Mouse (Mus musculus): ENCODE measurements at regions not wholly inside any gene's neighbourhood (a gene's known extent, or its start where the extent isn't known, plus 50 kb on each side); places are given as distances from the start of the nearest gene placed in this dataset.

DNA sequence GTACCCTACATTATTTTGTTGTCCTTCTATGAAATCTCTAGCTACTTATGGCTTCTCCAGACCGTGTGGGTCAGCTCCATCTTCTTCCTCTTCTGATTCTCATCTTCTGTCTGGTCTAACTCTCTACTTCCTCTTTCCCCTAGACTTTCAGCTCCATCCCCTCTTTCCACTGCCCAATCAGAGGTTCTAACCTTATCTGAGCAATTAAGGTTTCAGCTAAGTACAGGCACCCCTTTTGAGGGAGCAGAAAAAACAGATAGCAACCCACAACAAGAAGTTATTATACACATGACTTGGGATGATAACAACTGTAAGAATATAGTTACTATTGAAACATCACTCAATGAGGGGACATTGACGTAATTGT, 136.8 kb upstream of the Meis1 start:
- WGBS: 86% methylated on average over 2 of the region's 2 CpGs
- Histone ChIP-seq H3K9me3 (replicated peaks) (no peaks in the 10 kb centered on the region), H3K36me3 (no peaks in the 10 kb centered on the region), H3K4me1 (peaks cover 4% of the 10 kb centered on the region), H3K27me3 (ENCODE audit: low read depth, poor library complexity, severe bottlenecking) (no peaks in the 10 kb centered on the region), H3K4me3 (no peak overlapping the region), H3K27ac (replicated peaks) (no peak overlapping the region)
- no peak for DNase-seq (ENCODE audit: low spot score)

DNA sequence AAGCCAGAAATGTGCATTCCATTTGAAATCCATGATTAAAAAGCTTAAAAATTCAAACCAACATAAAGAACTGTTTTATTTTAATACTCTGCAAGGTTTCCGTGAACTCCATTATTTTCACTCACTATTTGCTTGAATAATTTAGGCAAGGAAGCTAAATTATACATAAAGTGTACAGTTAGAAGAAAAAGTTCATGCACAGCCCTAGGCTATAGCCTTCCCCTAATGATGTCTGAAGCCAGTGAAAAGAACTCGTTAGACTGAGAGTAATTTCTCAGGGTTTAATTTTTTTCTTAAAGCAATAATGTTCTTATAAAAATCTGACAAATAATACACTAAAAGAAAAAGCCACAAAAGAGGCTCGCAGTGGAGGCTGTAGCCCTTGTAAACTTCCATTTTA, 141.4 kb upstream of the Meis1 start:
- Histone ChIP-seq H3K4me3 (no peak overlapping the region), H3K36me3 (no peaks in the 10 kb centered on the region), H3K9me3 (replicated peaks) (no peaks in the 10 kb centered on the region), H3K4me1 (peaks cover 4% of the 10 kb centered on the region), H3K27me3 (ENCODE audit: low read depth, poor library complexity, severe bottlenecking) (no peaks in the 10 kb centered on the region), H3K27ac (replicated peaks) (no peak overlapping the region)
- no peak for DNase-seq (ENCODE audit: low spot score)
- 70% methylated on average over 3 of the region's 3 CpGs for WGBS

DNA sequence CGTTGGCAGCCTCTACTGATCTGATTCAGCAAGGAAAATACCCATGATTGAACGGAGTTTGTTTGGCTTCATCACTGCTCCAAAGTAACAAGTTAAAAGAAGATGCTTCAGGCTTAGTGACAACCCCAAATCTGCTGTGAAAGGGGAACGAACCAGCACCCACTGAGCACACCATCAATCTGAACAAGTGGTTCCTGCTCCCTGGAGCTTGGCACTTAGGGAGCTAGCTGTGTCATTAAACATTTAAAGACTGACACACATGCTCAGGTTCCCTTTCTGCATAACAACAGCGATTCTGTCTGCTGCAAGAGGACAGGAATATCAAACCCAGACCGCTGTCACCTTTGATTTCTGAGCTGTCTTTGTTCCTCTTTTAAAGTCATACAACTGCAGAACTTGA, 141.9 kb upstream of the Meis1 start:
- no peak overlapping the region for H3K27ac ChIP-seq (replicated peaks)
- 50% methylated on average over 5 of the region's 5 CpGs for WGBS
- no peaks in the 10 kb centered on the region for H3K36me3 ChIP-seq
- no peaks in the 10 kb centered on the region for H3K9me3 ChIP-seq (replicated peaks)
- peaks cover 4% of the 10 kb centered on the region for H3K4me1 ChIP-seq
- DNase-seq (ENCODE audit: low spot score): no peak
- no peak overlapping the region for H3K4me3 ChIP-seq
- H3K27me3 ChIP-seq (ENCODE audit: low read depth, poor library complexity, severe bottlenecking): no peaks in the 10 kb centered on the region

DNA sequence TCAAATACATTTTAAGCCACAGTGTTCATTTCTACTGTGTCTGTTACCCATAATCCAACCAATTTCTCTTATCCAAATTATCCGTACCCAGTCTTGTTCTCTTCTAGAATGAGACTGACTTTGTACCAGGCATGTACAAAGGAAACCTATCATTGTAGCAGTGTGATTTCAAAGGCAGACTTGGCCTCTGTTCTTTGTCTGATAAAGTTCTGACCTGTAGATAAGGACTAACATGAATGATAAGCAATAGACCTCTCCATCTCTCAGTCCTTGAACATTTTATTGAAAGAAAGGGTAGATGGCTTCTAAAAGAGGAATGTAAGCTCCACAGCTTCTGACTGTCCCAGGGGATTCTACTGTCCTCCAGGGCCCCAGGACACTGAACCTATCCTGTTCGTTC, 152.2 kb upstream of the Meis1 start:
- WGBS: 94% methylated on average over 2 of the region's 2 CpGs
- Histone ChIP-seq H3K4me1 (peaks cover 6% of the 10 kb centered on the region), H3K36me3 (no peaks in the 10 kb centered on the region), H3K4me3 (no peak overlapping the region), H3K9me3 (replicated peaks) (no peaks in the 10 kb centered on the region), H3K27ac (replicated peaks) (no peak overlapping the region), H3K27me3 (ENCODE audit: low read depth, poor library complexity, severe bottlenecking) (no peaks in the 10 kb centered on the region)
- no peak for DNase-seq (ENCODE audit: low spot score)

DNA sequence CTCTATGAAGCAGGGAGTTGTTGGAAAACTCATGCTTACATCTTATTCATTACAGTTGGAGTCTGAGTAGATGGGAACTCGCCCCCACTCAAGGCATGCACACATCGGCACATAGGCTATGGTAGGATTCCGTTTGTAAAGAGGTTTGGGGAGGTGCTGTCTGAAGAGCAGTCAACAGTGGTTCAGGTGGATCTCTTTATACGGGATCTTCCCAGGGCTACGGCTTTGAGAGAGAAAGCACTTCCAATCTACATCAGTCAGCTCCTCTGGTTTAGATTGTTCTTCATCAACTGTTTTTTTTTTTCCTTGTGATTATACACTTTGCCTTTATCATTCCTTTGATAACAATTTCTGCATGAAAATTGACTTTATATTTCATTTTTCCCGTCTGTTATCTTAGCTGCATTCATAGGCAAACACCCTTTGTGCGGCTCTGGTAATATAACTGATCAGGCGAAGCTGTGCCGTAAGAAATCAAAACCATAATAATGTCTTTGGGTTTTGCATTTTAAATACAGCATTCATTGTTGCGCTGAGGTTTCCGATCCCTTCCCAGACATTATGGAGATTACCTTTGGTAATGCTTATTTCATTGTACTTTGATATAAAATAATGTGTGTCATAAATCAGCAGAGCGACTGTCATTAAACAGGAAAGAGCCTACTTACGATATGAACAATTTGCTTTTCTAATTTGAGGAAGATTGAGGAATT, 155.7 kb upstream of the Meis1 start:
- H3K36me3 ChIP-seq: no peaks in the 10 kb centered on the region
- no peak overlapping the region for H3K27ac ChIP-seq (replicated peaks)
- H3K4me1 ChIP-seq: peaks cover 6% of the 10 kb centered on the region
- DNase-seq (ENCODE audit: low spot score): no peak
- WGBS: 92% methylated on average over 13 of the region's 13 CpGs
- no peaks in the 10 kb centered on the region for H3K9me3 ChIP-seq (replicated peaks)
- H3K27me3 ChIP-seq (ENCODE audit: low read depth, poor library complexity, severe bottlenecking): no peaks in the 10 kb centered on the region
- H3K4me3 ChIP-seq: no peak overlapping the region

DNA sequence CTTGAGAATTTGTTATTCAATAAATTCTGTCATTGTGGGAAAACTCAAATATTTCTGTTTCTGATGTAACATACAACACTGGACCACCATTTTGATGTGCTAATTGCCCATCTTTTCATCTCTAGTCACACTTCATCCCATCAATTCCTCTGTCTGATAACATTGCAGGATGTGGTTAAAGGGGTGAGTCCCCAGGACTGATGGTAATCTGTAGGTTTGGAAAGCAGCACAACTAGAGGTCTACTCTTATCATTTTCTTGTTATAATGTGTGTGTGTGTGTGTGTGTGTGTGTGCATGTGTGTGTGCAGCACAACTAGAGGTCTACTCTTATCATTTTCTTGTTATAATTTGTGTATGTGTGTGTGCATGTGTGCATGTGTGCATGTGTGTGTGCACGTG, 160.5 kb upstream of the Meis1 start:
- Histone ChIP-seq H3K4me1 (no peaks in the 10 kb centered on the region), H3K9me3 (replicated peaks) (no peaks in the 10 kb centered on the region), H3K27ac (replicated peaks) (no peak overlapping the region), H3K27me3 (ENCODE audit: low read depth, poor library complexity, severe bottlenecking) (no peaks in the 10 kb centered on the region), H3K36me3 (no peaks in the 10 kb centered on the region), H3K4me3 (no peak overlapping the region)
- no peak for DNase-seq (ENCODE audit: low spot score)
- 96% methylated on average over 1 of the region's 1 CpGs for WGBS

DNA sequence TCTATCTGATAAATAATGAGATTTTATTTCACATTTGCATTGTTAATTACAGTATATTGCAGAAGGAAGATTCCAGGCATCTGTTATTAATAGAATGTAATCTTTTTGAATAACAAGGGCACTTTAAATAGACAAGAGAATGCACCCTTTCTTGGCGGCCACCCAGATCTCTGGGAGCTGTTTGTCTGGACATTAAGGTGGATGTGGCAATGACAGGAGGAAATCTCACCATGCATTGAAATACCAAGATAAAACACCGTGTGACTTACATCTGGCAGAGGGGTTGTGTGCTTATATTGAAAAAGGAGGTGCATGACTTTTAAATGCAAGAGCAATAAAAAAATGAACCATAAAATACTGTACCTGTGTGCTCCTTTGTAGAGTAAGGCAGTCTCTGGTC, 171.0 kb upstream of the Meis1 start:
- Histone ChIP-seq H3K4me1 (peaks cover 18% of the 10 kb centered on the region), H3K27me3 (ENCODE audit: low read depth, poor library complexity, severe bottlenecking) (no peaks in the 10 kb centered on the region), H3K36me3 (no peaks in the 10 kb centered on the region), H3K9me3 (replicated peaks) (no peaks in the 10 kb centered on the region), H3K27ac (replicated peaks) (no peak overlapping the region), H3K4me3 (no peak overlapping the region)
- DNase-seq (ENCODE audit: low spot score): no peak
- WGBS: 78% methylated on average over 2 of the region's 2 CpGs

DNA sequence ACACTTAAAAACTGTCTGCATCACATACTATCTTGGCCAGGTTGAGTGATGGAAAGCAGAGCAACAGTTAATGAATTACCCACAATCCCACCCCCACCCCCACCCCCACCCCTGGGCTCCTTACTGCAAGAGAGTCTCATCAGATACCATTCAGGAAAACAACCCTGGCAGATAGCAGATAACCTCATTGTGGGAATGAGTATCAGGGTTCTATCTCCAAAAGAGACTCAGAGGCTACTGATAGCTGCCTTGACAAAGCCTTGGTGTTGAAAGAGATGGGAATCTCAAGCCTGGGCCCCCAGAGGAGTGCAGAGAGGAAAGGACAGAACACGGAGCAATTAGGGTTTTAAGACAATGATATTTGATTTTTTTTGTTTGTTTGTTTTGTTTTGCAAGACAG, 175.7 kb upstream of the Meis1 start:
- no peak overlapping the region for H3K27ac ChIP-seq (replicated peaks)
- H3K4me3 ChIP-seq: no peak overlapping the region
- H3K27me3 ChIP-seq (ENCODE audit: low read depth, poor library complexity, severe bottlenecking): no peaks in the 10 kb centered on the region
- no peaks in the 10 kb centered on the region for H3K36me3 ChIP-seq
- no peak for DNase-seq (ENCODE audit: low spot score)
- peaks cover 21% of the 10 kb centered on the region for H3K4me1 ChIP-seq
- no peaks in the 10 kb centered on the region for H3K9me3 ChIP-seq (replicated peaks)
- 61% methylated on average over 1 of the region's 1 CpGs for WGBS

DNA sequence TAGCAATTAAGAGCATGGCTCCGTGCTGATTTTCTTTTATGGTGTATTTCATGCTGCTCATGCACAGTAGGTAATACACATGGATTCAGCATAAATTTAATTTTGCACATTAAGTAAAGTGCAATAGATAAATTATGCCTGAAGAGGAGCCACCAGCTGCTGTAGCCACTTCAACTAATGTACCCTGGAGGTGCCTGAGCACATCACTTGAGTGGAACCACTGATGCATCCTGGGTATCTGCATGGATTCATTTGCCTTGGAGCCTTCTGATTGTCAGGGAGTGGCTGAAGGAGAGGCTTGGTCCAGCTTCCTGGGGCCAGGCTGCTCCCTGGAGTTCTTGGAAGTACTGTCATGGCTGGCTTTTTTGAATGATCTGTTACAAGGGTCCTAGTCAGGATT, 179.0 kb upstream of the Meis1 start:
- Histone ChIP-seq H3K27me3 (ENCODE audit: low read depth, poor library complexity, severe bottlenecking) (no peaks in the 10 kb centered on the region), H3K4me3 (no peak overlapping the region), H3K36me3 (no peaks in the 10 kb centered on the region), H3K9me3 (replicated peaks) (no peaks in the 10 kb centered on the region), H3K27ac (replicated peaks) (no peak overlapping the region), H3K4me1 (peaks cover 26% of the 10 kb centered on the region)
- 92% methylated on average over 1 of the region's 1 CpGs for WGBS
- no peak for DNase-seq (ENCODE audit: low spot score)

DNA sequence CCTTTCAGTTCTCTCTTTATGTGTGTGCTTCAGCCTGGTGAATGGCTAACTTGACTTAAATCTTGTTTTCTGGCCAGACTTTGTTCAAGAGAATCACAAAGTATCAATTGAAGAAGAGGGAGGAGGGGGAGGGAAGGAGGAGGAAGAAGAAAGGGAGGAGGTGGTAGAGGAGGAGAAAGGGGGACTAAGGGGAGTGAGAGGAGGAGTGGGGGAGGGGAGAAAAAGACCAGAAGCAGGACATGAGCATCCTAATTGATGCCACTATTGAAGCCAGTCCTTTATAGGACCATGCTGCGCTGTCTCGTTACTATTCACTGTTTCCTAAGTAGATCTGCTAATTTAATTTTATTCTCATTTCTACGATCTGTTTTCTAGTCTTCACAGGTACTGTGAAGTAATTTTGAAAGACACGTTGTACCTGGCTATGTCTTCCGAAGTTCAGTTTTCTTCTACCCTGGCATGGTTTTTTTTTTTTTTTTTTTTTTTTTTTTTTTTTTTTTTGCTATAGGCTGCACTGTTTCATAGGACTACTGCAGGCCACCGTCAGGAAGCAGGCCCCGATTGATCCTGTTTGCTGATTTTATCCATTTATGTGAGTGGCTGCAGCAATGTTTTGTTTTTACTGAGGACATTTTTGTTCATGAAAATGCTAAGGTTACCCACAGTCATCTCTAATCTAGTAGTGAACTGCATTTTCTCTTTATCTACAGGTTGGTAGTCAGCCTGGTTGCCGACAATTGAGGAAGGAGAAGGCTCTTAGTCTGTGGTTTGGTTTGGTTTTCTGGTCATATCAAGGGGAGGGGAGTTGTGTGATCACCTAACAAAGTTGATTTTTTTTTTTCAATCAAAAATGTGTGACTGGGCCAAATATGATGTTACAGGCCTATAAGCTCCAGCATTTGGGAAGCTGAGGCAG, 184.1 kb upstream of the Meis1 start:
- H3K4me1 ChIP-seq: peaks cover 39% of the 10 kb centered on the region
- no peaks in the 10 kb centered on the region for H3K36me3 ChIP-seq
- WGBS: 27% methylated on average over 8 of the region's 8 CpGs
- no peaks in the 10 kb centered on the region for H3K27me3 ChIP-seq (ENCODE audit: low read depth, poor library complexity, severe bottlenecking)
- peak overlapping the region; percentile 65 for H3K27ac ChIP-seq (replicated peaks)
- no peak overlapping the region for H3K4me3 ChIP-seq
- no peaks in the 10 kb centered on the region for H3K9me3 ChIP-seq (replicated peaks)
- DNase-seq (ENCODE audit: low spot score): peak; percentile 42

DNA sequence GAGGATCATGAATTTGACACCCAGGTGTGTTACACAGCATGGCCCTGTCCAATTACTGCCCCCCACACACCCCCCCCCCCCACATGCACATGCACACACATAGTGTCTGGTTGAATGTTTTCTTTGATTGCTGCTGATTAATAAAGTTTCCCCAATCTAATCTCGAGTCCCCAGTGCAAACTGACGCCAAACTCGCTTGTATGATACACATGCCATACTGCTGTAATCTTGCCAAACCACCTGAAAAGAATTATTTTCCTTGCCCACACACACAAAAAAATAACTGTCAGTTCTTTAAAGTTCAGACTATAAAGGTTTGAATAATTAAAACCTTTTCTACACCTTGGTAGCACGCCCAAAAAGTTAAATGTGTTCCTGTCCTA, 184.7 kb upstream of the Meis1 start:
- H3K9me3 ChIP-seq (replicated peaks): no peaks in the 10 kb centered on the region
- H3K36me3 ChIP-seq: no peaks in the 10 kb centered on the region
- WGBS: 81% methylated on average over 4 of the region's 4 CpGs
- no peaks in the 10 kb centered on the region for H3K27me3 ChIP-seq (ENCODE audit: low read depth, poor library complexity, severe bottlenecking)
- H3K27ac ChIP-seq (replicated peaks): peak overlapping the region; percentile 65
- peaks cover 38% of the 10 kb centered on the region for H3K4me1 ChIP-seq
- no peak for DNase-seq (ENCODE audit: low spot score)
- no peak overlapping the region for H3K4me3 ChIP-seq

DNA sequence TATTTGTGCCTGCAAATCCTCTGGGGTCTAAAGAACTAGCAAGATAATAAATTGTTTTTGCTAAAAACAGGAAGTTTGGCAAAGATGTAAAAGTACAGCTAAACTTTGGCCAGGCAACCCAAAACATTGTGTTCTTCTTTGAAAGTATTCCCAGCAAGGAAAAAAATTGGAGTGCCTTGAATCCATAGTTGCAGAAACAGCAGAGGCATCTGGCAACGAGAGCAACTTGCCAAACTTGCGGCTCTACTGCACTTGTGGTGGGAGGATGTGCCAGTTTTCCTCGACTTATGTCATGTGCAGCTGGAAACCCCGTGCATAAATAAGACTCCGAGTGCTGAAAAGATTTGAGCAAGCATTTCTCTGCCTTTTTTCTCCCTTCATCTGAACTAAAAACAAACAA, 185.2 kb upstream of the Meis1 start:
- WGBS: 51% methylated on average over 5 of the region's 5 CpGs
- H3K27ac ChIP-seq (replicated peaks): 0 out of 2 replicates have a peak overlapping the region, but pooled peaks have one; percentile 33
- no peak overlapping the region for H3K4me3 ChIP-seq
- H3K4me1 ChIP-seq: peaks cover 38% of the 10 kb centered on the region
- H3K9me3 ChIP-seq (replicated peaks): no peaks in the 10 kb centered on the region
- no peaks in the 10 kb centered on the region for H3K27me3 ChIP-seq (ENCODE audit: low read depth, poor library complexity, severe bottlenecking)
- no peaks in the 10 kb centered on the region for H3K36me3 ChIP-seq
- DNase-seq (ENCODE audit: low spot score): no peak

DNA sequence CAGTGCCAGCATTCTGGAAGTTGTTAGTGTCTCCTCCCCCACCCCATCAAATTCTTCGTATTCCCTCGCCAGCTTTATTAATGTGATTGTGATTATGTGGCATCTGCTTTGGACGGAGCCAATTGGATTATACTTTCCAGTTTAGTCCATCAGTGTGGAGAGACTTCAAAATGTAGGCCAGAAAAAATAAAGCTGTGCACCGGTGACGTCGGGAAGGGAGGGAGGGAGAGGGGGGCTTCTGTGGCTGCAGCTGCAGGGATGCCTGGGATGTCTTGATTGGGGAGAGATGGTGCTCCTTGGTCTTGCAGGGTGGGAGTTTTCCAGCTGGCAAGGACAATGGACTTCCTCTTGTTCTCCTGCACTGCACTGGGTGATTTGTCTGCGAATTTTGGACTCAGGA, 185.7 kb upstream of the Meis1 start:
- no peak overlapping the region for H3K4me3 ChIP-seq
- DNase-seq (ENCODE audit: low spot score): peak; percentile 46
- no peaks in the 10 kb centered on the region for H3K36me3 ChIP-seq
- H3K27me3 ChIP-seq (ENCODE audit: low read depth, poor library complexity, severe bottlenecking): no peaks in the 10 kb centered on the region
- H3K9me3 ChIP-seq (replicated peaks): no peaks in the 10 kb centered on the region
- 27% methylated on average over 7 of the region's 7 CpGs for WGBS
- H3K27ac ChIP-seq (replicated peaks): peak overlapping the region; percentile 72
- H3K4me1 ChIP-seq: peaks cover 38% of the 10 kb centered on the region

All from midbrain, embryonic 10.5 days (tissue).